Mouse (Mus musculus): ENCODE measurements around the gene Mrpl12.
"Not testable (repeated sequence)": the region's sequence is repeated elsewhere in the genome, so short reads cannot be mapped to it uniquely, and the experiment has no call there.

Gene Mrpl12

GRCm38 (mm10) chr11:120510375-120511030 is 26.1 kb downstream of the Mrpl12 start:
- DNase-seq: no peak

DNA sequence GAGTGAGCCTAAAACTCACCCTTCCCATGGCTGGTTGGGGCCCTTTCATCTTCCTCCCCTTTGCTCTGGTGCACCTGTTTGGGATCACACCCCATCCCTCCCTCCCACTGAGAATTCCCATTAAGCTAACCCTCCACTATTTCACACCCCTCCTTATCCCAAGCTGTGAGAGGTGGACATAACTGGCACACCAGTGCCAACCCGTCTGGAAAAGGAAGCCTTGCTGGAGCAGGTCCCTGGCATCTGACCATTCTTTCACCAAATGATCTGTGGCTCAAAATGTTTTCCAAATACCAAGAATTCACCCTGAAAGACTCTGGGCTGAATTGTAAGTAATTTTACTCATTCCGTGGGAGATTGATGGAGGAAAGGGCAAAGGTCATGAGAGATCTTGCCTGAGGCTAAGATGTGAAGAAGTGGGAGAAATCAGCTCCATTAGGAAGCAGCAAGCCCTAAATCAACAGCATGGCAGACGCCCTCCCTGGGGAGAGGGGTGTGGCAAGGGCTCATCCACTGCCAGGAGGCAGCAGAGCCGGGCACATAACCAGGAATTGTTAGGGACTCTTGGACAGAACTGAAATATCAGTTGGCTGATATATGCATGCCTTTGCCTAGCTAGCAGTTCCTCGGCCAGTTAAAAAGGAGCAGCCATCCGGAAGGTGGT is 28.5 kb downstream of the Mrpl12 start:
- DNase-seq: no peak

GRCm38 (mm10) chr11:120514262-120514661 is 29.8 kb downstream of the Mrpl12 start:
- DNase-seq: not testable (repeated sequence)

GRCm38 (mm10) chr11:120515611-120516010 is 31.2 kb downstream of the Mrpl12 start:
- DNase-seq: peak; percentile 54 to 66

DNA sequence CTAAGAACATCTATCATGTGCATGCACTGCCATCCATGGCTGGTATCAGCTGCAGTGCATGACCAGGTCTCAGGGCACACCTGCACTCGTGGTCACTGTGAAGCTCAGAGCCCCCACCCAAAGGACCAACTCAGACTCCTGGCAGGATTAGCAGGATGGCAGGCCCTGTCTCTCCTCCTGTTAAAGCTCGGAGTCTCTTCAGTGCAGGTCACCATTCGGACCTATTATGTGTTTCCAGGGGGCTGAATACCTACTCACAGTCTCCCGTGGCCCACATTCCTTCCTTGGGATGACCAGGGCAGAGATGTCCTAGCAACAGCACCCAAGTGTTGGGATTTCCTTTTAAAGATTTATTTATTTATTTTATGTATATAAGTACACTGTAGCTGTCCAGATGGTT is 32.7 kb downstream of the Mrpl12 start:
- no peak for DNase-seq

GRCm38 (mm10) chr11:120518027-120518426 is 33.6 kb downstream of the Mrpl12 start:
- no peak for DNase-seq

- DNase-seq: no peak
Observed at GRCm38 (mm10) chr11:120518558-120518957, 34.1 kb downstream of the Mrpl12 start.

- no peak for DNase-seq
Observed at GRCm38 (mm10) chr11:120519738-120520137, 35.3 kb downstream of the Mrpl12 start.

DNA sequence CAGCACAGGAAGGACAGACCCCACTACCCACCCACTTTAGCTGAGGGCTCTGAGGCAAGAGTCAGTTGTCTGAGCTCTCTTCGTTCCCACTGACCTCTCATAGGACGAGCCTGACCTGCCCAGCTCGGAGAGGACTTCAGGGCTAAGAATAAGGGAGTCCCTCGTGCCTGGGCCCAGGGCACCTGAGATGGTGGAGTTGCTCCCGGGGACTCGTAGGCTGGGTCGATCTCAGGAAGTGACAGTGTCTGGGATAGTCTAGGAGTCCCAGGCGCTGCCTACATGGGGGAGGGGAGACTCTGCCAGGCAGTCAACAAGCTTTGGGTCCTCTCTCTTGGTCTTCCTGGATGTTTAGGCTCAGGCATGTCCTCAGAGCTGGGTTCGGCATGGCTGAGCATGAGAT is 36.1 kb downstream of the Mrpl12 start:
- DNase-seq: no peak

GRCm38 (mm10) chr11:120520967-120521540 is 36.6 kb downstream of the Mrpl12 start:
- no peak for DNase-seq

GRCm38 (mm10) chr11:120522581-120522980 is 38.2 kb downstream of the Mrpl12 start:
- no peak for DNase-seq

- DNase-seq: no peak
Observed at GRCm38 (mm10) chr11:120525959-120526358, 41.5 kb downstream of the Mrpl12 start.

GRCm38 (mm10) chr11:120527690-120528354 is 43.4 kb downstream of the Mrpl12 start:
- DNase-seq: no peak

- DNase-seq: no peak
Observed at GRCm38 (mm10) chr11:120528903-120529302, 44.5 kb downstream of the Mrpl12 start.

- no peak for DNase-seq
Observed at GRCm38 (mm10) chr11:120530085-120530964, 45.9 kb downstream of the Mrpl12 start, which contains the start of gene Gcgr. Gcgr (plus strand) TSS chr11:120530699.

DNA sequence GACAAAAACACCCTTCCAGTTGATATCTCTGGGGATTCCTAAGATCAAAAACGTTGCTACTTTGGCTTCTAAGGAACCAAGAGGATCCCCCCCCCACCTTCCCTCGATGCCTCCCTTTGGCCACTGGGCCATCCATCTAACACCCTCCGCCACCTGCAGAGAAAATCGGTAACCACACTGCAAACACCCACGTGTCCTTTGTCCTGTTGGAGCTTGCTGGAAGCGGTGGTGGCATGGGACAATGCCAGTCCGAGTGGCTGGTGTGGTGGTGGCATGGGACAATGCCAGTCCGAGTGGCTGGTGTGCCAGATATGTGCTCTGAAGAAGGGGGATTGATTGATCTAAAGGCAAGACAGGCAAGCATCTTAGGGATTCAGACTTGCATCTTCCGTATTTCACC is 47.2 kb downstream of the Mrpl12 start:
- DNase-seq: no peak

DNA sequence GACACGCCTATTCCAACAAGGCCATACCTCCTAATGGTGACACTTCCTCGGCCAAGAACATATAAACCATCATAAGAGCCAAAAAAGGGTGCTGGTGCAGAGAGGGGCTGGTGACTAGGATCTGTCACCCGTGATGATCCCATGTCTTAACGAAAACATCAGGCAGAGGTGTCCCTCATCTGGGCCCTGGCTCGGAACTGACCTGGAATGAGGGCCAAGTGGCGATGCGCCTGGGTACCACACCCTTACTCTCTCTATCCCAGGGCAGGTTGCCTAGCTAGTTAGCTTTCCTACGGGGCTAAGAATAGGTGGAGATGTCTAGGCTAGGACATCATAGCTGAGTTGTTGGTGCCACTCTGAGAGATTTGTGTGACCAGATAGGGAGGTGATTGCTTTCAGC is 49.7 kb downstream of the Mrpl12 start:
- no peak for DNase-seq

DNA sequence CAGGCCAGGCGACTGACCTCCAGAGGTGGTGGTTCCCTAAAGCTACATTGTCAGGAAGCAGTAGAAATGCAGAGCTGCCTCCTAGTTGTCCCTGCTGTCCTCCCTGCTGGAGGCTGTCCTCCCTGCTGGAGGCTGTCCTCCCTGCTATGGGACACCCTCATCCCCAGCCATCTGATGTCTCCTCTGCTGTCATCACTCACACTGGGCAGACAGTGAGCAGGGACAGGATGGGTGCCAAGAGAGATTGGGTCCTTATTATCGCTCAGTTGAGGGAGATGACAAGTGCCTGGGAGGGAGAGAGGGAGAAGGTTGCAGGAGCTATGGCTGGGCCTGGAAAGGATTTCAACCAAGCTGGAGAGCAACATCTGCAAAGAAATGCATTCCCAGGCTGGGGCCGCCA is 50.7 kb downstream of the Mrpl12 start:
- DNase-seq: no peak

GRCm38 (mm10) chr11:120535804-120536203 is 51.4 kb downstream of the Mrpl12 start:
- no peak for DNase-seq

GRCm38 (mm10) chr11:120538485-120538884 is 54.1 kb downstream of the Mrpl12 start:
- DNase-seq: no peak
